Mouse (Mus musculus): ENCODE measurements around the gene Asic4.

GRCm38 (mm10) chr1:75451900-75452299, 1.7 kb downstream of the Asic4 start:
- TF ChIP-seq CTCF (IDR thresholded peaks at IDR 0.05; ENCODE audit: control insufficient read depth, insufficient read depth, insufficient replicate concordance, low read depth, low read length), result no peak
- TF ChIP-seq POLR2A (IDR thresholded peaks at IDR 0.05; ENCODE audit: control insufficient read depth, low read depth, low read length), result no peak
